Mouse (Mus musculus) liver, postnatal 0 days (tissue): Measurements from ENCODE around the gene Grik2.

Experiments
- CTCF ChIP-seq: sonication (generic); IDR thresholded peaks from 2 replicates; pipeline ENCODE4 v1.5.1; 2016; ENCODE audit warnings: antibody characterized with exemption, low read depth
- EP300 ChIP-seq: IDR thresholded peaks from 2 replicates; pipeline ENCODE4 v1.6.1; 2016; ENCODE audit warnings: antibody characterized with exemption, low read depth, mild to moderate bottlenecking

DNA sequence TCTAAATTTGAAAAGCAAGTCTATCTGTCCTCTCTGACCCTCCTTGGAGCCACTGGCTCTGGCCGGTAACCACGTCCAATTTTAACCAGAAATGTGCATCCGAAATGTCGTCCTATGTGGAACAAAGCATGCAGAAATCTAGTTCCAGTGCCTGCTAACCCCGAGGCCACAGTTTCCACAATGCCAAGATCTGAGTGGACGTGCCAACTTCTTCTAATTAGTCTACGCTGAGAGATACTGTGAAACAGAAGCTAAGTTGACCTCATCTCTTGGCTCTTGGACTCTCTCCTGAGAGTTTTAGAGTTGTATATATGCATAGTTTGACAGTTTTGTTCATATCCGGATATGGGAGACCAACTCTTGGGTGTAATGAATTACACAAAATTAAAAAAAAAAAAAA lies 84.1 kb downstream of the Grik2 start:
- TF ChIP-seq EP300 (no peak), CTCF (no peak)
